8 mouse cellular contexts compared by ENCODE assay signal in the genomic region with DNA sequence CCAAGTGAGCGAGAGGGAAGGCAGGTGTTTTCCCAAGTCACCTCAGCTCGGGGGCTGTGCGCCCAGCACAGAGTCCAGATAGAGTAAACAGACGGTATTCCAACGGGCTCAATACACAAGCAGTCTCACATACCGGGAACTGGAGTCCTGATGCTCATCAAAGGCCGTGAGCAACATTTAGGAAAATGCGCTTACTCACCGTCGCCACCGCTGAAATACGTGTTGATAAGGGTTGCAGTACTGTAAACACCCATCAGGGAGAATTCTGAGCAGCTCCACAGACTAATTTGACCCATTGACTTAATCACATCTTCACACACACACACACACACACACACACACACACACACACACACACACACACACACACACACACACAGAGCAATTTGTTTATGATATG. TPM values are rescaled to one million over a fixed set of nuclear protein-coding genes. Genes with fewer than 3 reads are reported as not detected.
A peak's percentile ranks its signal among the peaks of the same experiment; 100 is the strongest.
DNase-seq lines count a peak whose midpoint lies in the region; ATAC-seq and TF ChIP-seq lines count a peak whose summit lies in the region.

No protein-coding gene starts in this region.

- peak; percentile 47 for DNase-seq in spleen, adult 12 weeks (ENCODE audit: low spot score)
- DNase-seq in spleen, postnatal 14 days (ENCODE audit: low spot score in 2 of 2): no peak
- DNase-seq in cerebellum, adult 11-12 months: peak; percentile 14
- DNase-seq in forebrain, postnatal 0 days: peak; percentile 49
- peak; percentile 46 for DNase-seq in liver, postnatal 0 days
- DNase-seq in left cerebral cortex, adult 2 months (ENCODE audit: extremely low spot score in 1 of 2, low spot score in 2 of 2): no peak
- DNase-seq in gastrocnemius, adult 8-10 months (ENCODE audit: low spot score in 2 of 2): no peak

- H3K4me3 ChIP-seq in forebrain, postnatal 0 days (ENCODE audit: low read depth, low read length): peak overlapping the region; percentile 55
- H3K4me3 ChIP-seq in liver, postnatal 0 days (ENCODE audit: low read depth, low read length): peak overlapping the region; percentile 55
- H3K4me3 ChIP-seq in left cerebral cortex, adult 2 months: no peak overlapping the region

- 29% methylated on average over 12 of the region's 12 CpGs for WGBS in forebrain, postnatal 0 days
- WGBS in liver, postnatal 0 days (ENCODE audit: insufficient replicate concordance): 22% methylated on average over 12 of the region's 12 CpGs

- peaks cover 6% of the 10 kb centered on the region; the same call in 1 of the 2 replicates for H3K4me1 ChIP-seq in forebrain, postnatal 0 days (ENCODE audit: insufficient read depth)
- H3K4me1 ChIP-seq in liver, postnatal 0 days (ENCODE audit: insufficient read depth): peaks cover 16% of the 10 kb centered on the region

- peak; percentile 67 for ATAC-seq in forebrain, postnatal 0 days
- peak; percentile 87 for ATAC-seq in liver, postnatal 0 days
- no peak for ATAC-seq in monocyte, adult 5-6 weeks (replicated peaks; ENCODE audit: insufficient number of reproducible peaks, low FRiP score, low TSS enrichment, poor library complexity, severe bottlenecking)

- H3K4me2 ChIP-seq in forebrain, postnatal 0 days (ENCODE audit: low read depth): peak overlapping the region; percentile 96
- peak overlapping the region; percentile 93 for H3K4me2 ChIP-seq in liver, postnatal 0 days (ENCODE audit: low read depth, low read length)

- no peaks in the 10 kb centered on the region for H3K36me3 ChIP-seq in forebrain, postnatal 0 days (ENCODE audit: insufficient read depth)
- no peaks in the 10 kb centered on the region for H3K36me3 ChIP-seq in liver, postnatal 0 days (replicated peaks; ENCODE audit: insufficient read depth, low read length)

- peak; percentile 42 for TF ChIP-seq CTCF in forebrain, postnatal 0 days (IDR thresholded peaks at IDR 0.05; ENCODE audit: low read depth)
- TF ChIP-seq CTCF in liver, postnatal 0 days (IDR thresholded peaks at IDR 0.05; ENCODE audit: low read depth): peak; percentile 31
- TF ChIP-seq CTCF in left cerebral cortex, adult 2 months (IDR thresholded peaks at IDR 0.05): no peak; the same call in 1 of the 2 replicates

- peak overlapping the region; percentile 74; the same call in 1 of the 2 replicates for H3K9ac ChIP-seq in forebrain, postnatal 0 days
- H3K9ac ChIP-seq in liver, postnatal 0 days (replicated peaks): peak overlapping the region; percentile 69

- H3K27me3 ChIP-seq in forebrain, postnatal 0 days (ENCODE audit: insufficient read depth, low read length): no peaks in the 10 kb centered on the region
- 0 out of 2 replicates have a peak, but pooled peaks cover 3% of the 10 kb centered on the region for H3K27me3 ChIP-seq in liver, postnatal 0 days (ENCODE audit: insufficient read depth, low read length)

- no peak for TF ChIP-seq EP300 in liver, postnatal 0 days (IDR thresholded peaks at IDR 0.05; ENCODE audit: low read depth)

- H3K9me3 ChIP-seq in forebrain, postnatal 0 days (ENCODE audit: low read length): no peaks in the 10 kb centered on the region
- H3K9me3 ChIP-seq in liver, postnatal 0 days (ENCODE audit: low read length): no peaks in the 10 kb centered on the region

- no peak overlapping the region for H3K27ac ChIP-seq in forebrain, postnatal 0 days (ENCODE audit: low read depth, low read length)
- H3K27ac ChIP-seq in liver, postnatal 0 days (ENCODE audit: low read depth): peak overlapping the region; percentile 75
- no peak overlapping the region for H3K27ac ChIP-seq in left cerebral cortex, adult 2 months

- intact Hi-C loops in left cerebral cortex, adult 2 months (cut with DNase I): no loop called here

RNA-seq across cellular contexts. Expression of a gene that starts 0.7 kb away (rescaled TPM):
- 3.1 and 3.3 TPM in 2 replicates for total RNA-seq in forebrain, postnatal 0 days (2014; rRNA removed)
- 0.67 and 1.4 TPM in 2 replicates for polyA plus RNA-seq in forebrain, postnatal 0 days (2015; fragmentation: Nextera tagmentation; extraction: Ambion mirVana)
- 0.05 TPM in 2 replicates for polyA plus RNA-seq in liver, postnatal 0 days (2015; fragmentation: Nextera tagmentation; extraction: Ambion mirVana)
- total RNA-seq in monocyte, adult 5-6 weeks (2017): 0.64 to 1.1 TPM in 2 of 3 replicates, not detected in the other
- 1 to 10 TPM; 2.2 to 3.0 TPM for total RNA-seq in left cerebral cortex, adult 2 months (2021)
- not detected for total RNA-seq in gastrocnemius, adult 8-10 months (2022)

Comparison
In these comparisons a context has a peak if more than half of its experiments do, and no peak if none do; other contexts are left out.
1. DNase-seq: peak in spleen, adult 12 weeks (single experiment), cerebellum, adult 11-12 months (single experiment), forebrain, postnatal 0 days (single experiment) and liver, postnatal 0 days (single experiment); none in spleen, postnatal 14 days (0 of 2), left cerebral cortex, adult 2 months (0 of 2) and gastrocnemius, adult 8-10 months (0 of 2).